Mouse (Mus musculus) heart, adult 2 months (tissue): Measurements from ENCODE around the gene Phpt1.

Experiments
- CTCF ChIP-seq: fragments of 200-600 bp; IDR thresholded peaks from 2 replicates; pipeline ENCODE4 v1.8.1; 2022; ENCODE audit warnings: antibody characterized with exemption, mild to moderate bottlenecking, moderate library complexity
- EP300 ChIP-seq: fragments of 200-500 bp; IDR thresholded peaks from 2 replicates; pipeline ENCODE4 v1.6.1; 2011; ENCODE audit warnings: low read depth, low read length, control low read depth; ENCODE audit not compliant: insufficient read depth
- POLR2A ChIP-seq: fragments of 200-500 bp; IDR thresholded peaks from 2 replicates; pipeline ENCODE4 v1.6.1; 2011; ENCODE audit warnings: mild to moderate bottlenecking, low read depth, low read length, control low read depth; ENCODE audit not compliant: insufficient read depth

GRCm38 (mm10) chr2:25574579-25575431, at the start of gene Phpt1, which contains the start of gene Mamdc4:
- TF ChIP-seq CTCF (no peak), POLR2A (peak; percentile 81), EP300 (peak; percentile 41; the same call in 1 of the 2 replicates)
